Mouse (Mus musculus) neural tube, embryonic 12.5 days (tissue): ENCODE measurements around the gene Zfp318. TPM values are rescaled to one million over a fixed set of nuclear protein-coding genes. Genes with fewer than 3 reads are reported as not detected.

Source experiments
- ATAC-seq: fragments of 200-750 bp; cut with Nextera tagmentation; 2 replicates; pipeline ENCODE4 v1.8.0; 2017; ENCODE audit warnings: low read depth, mild to moderate bottlenecking, moderate TSS enrichment, moderate library complexity; ENCODE audit not compliant: low FRiP score
- H3K27ac ChIP-seq: fragments of 300-500 bp; sonication (generic); 2 replicates; pipeline ENCODE4 v1.5.1; 2016
- H3K27me3 ChIP-seq: fragments of 300-500 bp; sonication (generic); replicated peaks from 2 replicates; pipeline ENCODE4 v1.6.1; 2016; ENCODE audit warnings: mild to moderate bottlenecking
- H3K36me3 ChIP-seq: fragments of 300-500 bp; sonication (generic); 2 replicates; pipeline ENCODE4 v1.6.1; 2016; ENCODE audit warnings: mild to moderate bottlenecking
- H3K4me1 ChIP-seq: fragments of 300-500 bp; sonication (generic); 2 replicates; pipeline ENCODE4 v1.6.1; 2016
- H3K4me2 ChIP-seq: fragments of 300-500 bp; sonication (generic); replicated peaks from 2 replicates; pipeline ENCODE4 v1.6.1; 2016; ENCODE audit warnings: mild to moderate bottlenecking
- H3K4me3 ChIP-seq: fragments of 300-500 bp; sonication (generic); 2 replicates; pipeline ENCODE4 v1.5.1; 2016
- H3K9ac ChIP-seq: fragments of 300-500 bp; sonication (generic); 2 replicates; pipeline ENCODE4 v1.6.1; 2016; ENCODE audit warnings: mild to moderate bottlenecking
- H3K9me3 ChIP-seq: fragments of 300-500 bp; sonication (generic); 2 replicates; pipeline ENCODE4 v1.6.1; 2016; ENCODE audit warnings: mild to moderate bottlenecking
- WGBS: fragments of 180-500 bp; shearing (Covaris S2); methylation state at CpG from one replicate; pipeline ENCODE4 v1.1.7; 2016; 5-methylcytosine and 5-hydroxymethylcytosine counted together
- polyA plus RNA-seq: library from polyadenylated mRNA; unstranded; fragments of >200 nt; fragmentation: Nextera tagmentation; extraction: Ambion mirVana; gene quantifications from 2 replicates; pipeline ENCODE4 v1.2.1, GENCODE M21; 2016

Zfp318 gene
- polyA plus RNA-seq, 1 experiment from 2014 or later: 17.1 TPM

- no peak overlapping the region for H3K4me2 ChIP-seq
- H3K9me3 ChIP-seq: no peaks in the 10 kb centered on the region
- no peaks in the 10 kb centered on the region for H3K4me1 ChIP-seq
- peaks cover 4% of the 10 kb centered on the region; the same call in 1 of the 2 replicates for H3K36me3 ChIP-seq
- H3K27me3 ChIP-seq: no peaks in the 10 kb centered on the region
- H3K4me3 ChIP-seq: no peak overlapping the region
- H3K9ac ChIP-seq: no peak overlapping the region
- no peak for ATAC-seq
- no peak overlapping the region for H3K27ac ChIP-seq
Observed at GRCm38 (mm10) chr17:46419717-46420116, 36.2 kb downstream of the Zfp318 start.

- H3K9ac ChIP-seq: no peak overlapping the region
- peaks cover 8% of the 10 kb centered on the region for H3K4me1 ChIP-seq
- ATAC-seq: no peak
- H3K27me3 ChIP-seq: no peaks in the 10 kb centered on the region; the same call in 1 of the 2 replicates
- H3K4me2 ChIP-seq: no peak overlapping the region
- H3K4me3 ChIP-seq: no peak overlapping the region
- no peaks in the 10 kb centered on the region for H3K9me3 ChIP-seq
- H3K36me3 ChIP-seq: no peaks in the 10 kb centered on the region
- H3K27ac ChIP-seq: no peak overlapping the region
Observed at GRCm38 (mm10) chr17:46426496-46426895, 43.0 kb downstream of the Zfp318 start.

GRCm38 (mm10) chr17:46428761-46429414 is 45.4 kb downstream of the Zfp318 start, which contains the start of gene Crip3:
Crip3 (plus strand) TSS chr17:46428926.
- no peak within 1 kb of the TSS for H3K27ac ChIP-seq
- no peak within 1 kb of the TSS for H3K9ac ChIP-seq
- no peaks in the 10 kb centered on the region for H3K9me3 ChIP-seq
- no peaks in the 10 kb centered on the region for H3K36me3 ChIP-seq
- no peak within 1 kb of the TSS for H3K4me3 ChIP-seq
- H3K27me3 ChIP-seq: no peaks in the 10 kb centered on the region; the same call in 1 of the 2 replicates
- ATAC-seq: no peak
- peaks cover 13% of the 10 kb centered on the region for H3K4me1 ChIP-seq
- 11% methylated on average over 18 of the region's 18 CpGs for WGBS
- peak within 1 kb of the TSS; percentile 47 for H3K4me2 ChIP-seq

- Histone ChIP-seq H3K4me3 (0 out of 2 replicates have a peak overlapping the region, but pooled peaks have one; percentile 11), H3K4me1 (peaks cover 15% of the 10 kb centered on the region), H3K9me3 (no peaks in the 10 kb centered on the region), H3K9ac (no peak overlapping the region), H3K4me2 (peak overlapping the region; percentile 53), H3K27me3 (peaks cover 8% of the 10 kb centered on the region; the same call in 1 of the 2 replicates), H3K27ac (no peak overlapping the region), H3K36me3 (no peaks in the 10 kb centered on the region)
- WGBS: 4% methylated on average over 17 of the region's 17 CpGs
- ATAC-seq: peak; percentile 49; the same call in 1 of the 2 replicates
Observed at GRCm38 (mm10) chr17:46433627-46434026, 50.1 kb downstream of the Zfp318 start.

- Histone ChIP-seq H3K27me3 (peaks cover 12% of the 10 kb centered on the region), H3K36me3 (no peaks in the 10 kb centered on the region), H3K9ac (0 out of 2 replicates have a peak overlapping the region, but pooled peaks have one; percentile 26), H3K4me2 (peak overlapping the region; percentile 31), H3K4me1 (peaks cover 9% of the 10 kb centered on the region; the same call in 1 of the 2 replicates), H3K4me3 (no peak overlapping the region), H3K27ac (no peak overlapping the region), H3K9me3 (no peaks in the 10 kb centered on the region)
- WGBS: 28% methylated on average over 23 of the region's 23 CpGs
- ATAC-seq: peak; percentile 44; the same call in 1 of the 2 replicates
Observed at GRCm38 (mm10) chr17:46436672-46437366, 53.3 kb downstream of the Zfp318 start.

GRCm38 (mm10) chr17:46438298-46438873 is 54.9 kb downstream of the Zfp318 start, which contains the start of gene Slc22a7:
Slc22a7 (minus strand) TSS chr17:46438457.
- Histone ChIP-seq H3K4me2 (no peak within 1 kb of the TSS), H3K9ac (no peak within 1 kb of the TSS), H3K4me3 (no peak within 1 kb of the TSS), H3K4me1 (peaks cover 19% of the 10 kb centered on the region), H3K9me3 (no peaks in the 10 kb centered on the region), H3K36me3 (no peaks in the 10 kb centered on the region), H3K27ac (no peak within 1 kb of the TSS), H3K27me3 (peaks cover 28% of the 10 kb centered on the region)
- no peak for ATAC-seq
- WGBS: 88% methylated on average over 4 of the region's 4 CpGs

GRCm38 (mm10) chr17:46439176-46439575 is 55.6 kb downstream of the Zfp318 start:
- Histone ChIP-seq H3K4me1 (peaks cover 11% of the 10 kb centered on the region), H3K9me3 (no peaks in the 10 kb centered on the region), H3K36me3 (no peaks in the 10 kb centered on the region), H3K27ac (no peak overlapping the region), H3K4me2 (no peak overlapping the region), H3K4me3 (no peak overlapping the region), H3K9ac (no peak overlapping the region), H3K27me3 (peaks cover 36% of the 10 kb centered on the region)
- ATAC-seq: no peak
- 91% methylated on average over 10 of the region's 10 CpGs for WGBS

- Histone ChIP-seq H3K9me3 (no peaks in the 10 kb centered on the region), H3K27me3 (peaks cover 63% of the 10 kb centered on the region), H3K9ac (no peak overlapping the region), H3K4me1 (peaks cover 23% of the 10 kb centered on the region), H3K4me2 (peak overlapping the region; percentile 45), H3K36me3 (peaks cover 4% of the 10 kb centered on the region; the same call in 1 of the 2 replicates), H3K27ac (no peak overlapping the region), H3K4me3 (peak overlapping the region; percentile 24)
- no peak for ATAC-seq
- 1% methylated on average over 50 of the region's 50 CpGs for WGBS
Observed at GRCm38 (mm10) chr17:46444839-46445579, 61.5 kb downstream of the Zfp318 start.

GRCm38 (mm10) chr17:46446264-46446663 is 62.7 kb downstream of the Zfp318 start:
- peaks cover 23% of the 10 kb centered on the region for H3K4me1 ChIP-seq
- H3K27ac ChIP-seq: no peak overlapping the region

GRCm38 (mm10) chr17:46452683-46453082 is 69.2 kb downstream of the Zfp318 start:
- Histone ChIP-seq H3K9ac (no peak overlapping the region), H3K9me3 (no peaks in the 10 kb centered on the region), H3K4me3 (peak overlapping the region; percentile 3; the same call in 1 of the 2 replicates), H3K27ac (no peak overlapping the region), H3K4me2 (peak overlapping the region; percentile 72), H3K4me1 (peaks cover 39% of the 10 kb centered on the region), H3K36me3 (peaks cover 3% of the 10 kb centered on the region; the same call in 1 of the 2 replicates), H3K27me3 (peaks cover 33% of the 10 kb centered on the region)
- no peak for ATAC-seq
- WGBS: 26% methylated on average over 5 of the region's 5 CpGs

More at GRCm38 (mm10) chr17:46446264-46446663, 62.7 kb downstream of the Zfp318 start:
- 91% methylated on average over 16 of the region's 16 CpGs for WGBS
- no peak overlapping the region for H3K4me3 ChIP-seq
- H3K36me3 ChIP-seq: peaks cover 4% of the 10 kb centered on the region; the same call in 1 of the 2 replicates
- H3K27me3 ChIP-seq: peaks cover 63% of the 10 kb centered on the region
- H3K4me2 ChIP-seq: no peak overlapping the region
- no peaks in the 10 kb centered on the region for H3K9me3 ChIP-seq
- no peak for ATAC-seq
- H3K9ac ChIP-seq: no peak overlapping the region

GRCm38 (mm10) chr17:46453302-46453948 is 69.9 kb downstream of the Zfp318 start:
- Histone ChIP-seq H3K4me3 (0 out of 2 replicates have a peak overlapping the region, but pooled peaks have one; percentile 20), H3K9ac (peak overlapping the region; percentile 56), H3K4me1 (peaks cover 39% of the 10 kb centered on the region), H3K27me3 (peaks cover 37% of the 10 kb centered on the region), H3K9me3 (no peaks in the 10 kb centered on the region), H3K4me2 (peak overlapping the region; percentile 72), H3K27ac (no peak overlapping the region), H3K36me3 (peaks cover 3% of the 10 kb centered on the region; the same call in 1 of the 2 replicates)
- ATAC-seq: peak; percentile 5; the same call in 1 of the 2 replicates
- 4% methylated on average over 13 of the region's 13 CpGs for WGBS
